Mouse (Mus musculus): Measurements from ENCODE around the gene Tmbim6. TPM values are rescaled to one million over a fixed set of nuclear protein-coding genes. Genes with fewer than 3 reads are reported as not detected.
"Not testable (repeated sequence)": the region's sequence is repeated elsewhere in the genome, so short reads cannot be mapped to it uniquely, and the experiment has no call there.

Gene Tmbim6
- total RNA-seq, 1 experiment from 2014 or later = 340 TPM

GRCm38 (mm10) chr15:99375581-99375980, 17.1 kb upstream of the Tmbim6 start:
- ATAC-seq (replicated peaks; ENCODE audit: insufficient number of reproducible peaks, low FRiP score, low TSS enrichment, poor library complexity, severe bottlenecking) = no peak

GRCm38 (mm10) chr15:99376240-99376639, 16.4 kb upstream of the Tmbim6 start:
- no peak for ATAC-seq (replicated peaks; ENCODE audit: insufficient number of reproducible peaks, low FRiP score, low TSS enrichment, poor library complexity, severe bottlenecking)

GRCm38 (mm10) chr15:99382893-99383292, 9.8 kb upstream of the Tmbim6 start:
- 0 out of 2 replicates have a peak, but pooled peaks have one; percentile 38 for ATAC-seq (replicated peaks; ENCODE audit: insufficient number of reproducible peaks, low FRiP score, low TSS enrichment, poor library complexity, severe bottlenecking)

GRCm38 (mm10) chr15:99384071-99384470, 8.6 kb upstream of the Tmbim6 start:
- ATAC-seq (replicated peaks; ENCODE audit: insufficient number of reproducible peaks, low FRiP score, low TSS enrichment, poor library complexity, severe bottlenecking) = no peak

- ATAC-seq (replicated peaks; ENCODE audit: insufficient number of reproducible peaks, low FRiP score, low TSS enrichment, poor library complexity, severe bottlenecking) = not testable (repeated sequence)
Observed at GRCm38 (mm10) chr15:99386110-99386509, 6.6 kb upstream of the Tmbim6 start.

- ATAC-seq (replicated peaks; ENCODE audit: insufficient number of reproducible peaks, low FRiP score, low TSS enrichment, poor library complexity, severe bottlenecking) = no peak
Observed at GRCm38 (mm10) chr15:99386796-99387195, 5.9 kb upstream of the Tmbim6 start.

GRCm38 (mm10) chr15:99387976-99388375, 4.7 kb upstream of the Tmbim6 start:
- ATAC-seq (replicated peaks; ENCODE audit: insufficient number of reproducible peaks, low FRiP score, low TSS enrichment, poor library complexity, severe bottlenecking) = peak; percentile 68

GRCm38 (mm10) chr15:99390472-99391401, 1.9 kb upstream of the Tmbim6 start:
- no peak for ATAC-seq (replicated peaks; ENCODE audit: insufficient number of reproducible peaks, low FRiP score, low TSS enrichment, poor library complexity, severe bottlenecking)

- ATAC-seq (replicated peaks; ENCODE audit: insufficient number of reproducible peaks, low FRiP score, low TSS enrichment, poor library complexity, severe bottlenecking) = no peak
Observed at GRCm38 (mm10) chr15:99391975-99392374, 707 bp upstream of the Tmbim6 start.

GRCm38 (mm10) chr15:99393386-99394252, 937 bp downstream of the Tmbim6 start:
- peak; percentile 56 for ATAC-seq (replicated peaks; ENCODE audit: insufficient number of reproducible peaks, low FRiP score, low TSS enrichment, poor library complexity, severe bottlenecking)

- no peak for ATAC-seq (replicated peaks; ENCODE audit: insufficient number of reproducible peaks, low FRiP score, low TSS enrichment, poor library complexity, severe bottlenecking)
Observed at GRCm38 (mm10) chr15:99396462-99396861, 3.8 kb downstream of the Tmbim6 start.

- no peak for ATAC-seq (replicated peaks; ENCODE audit: insufficient number of reproducible peaks, low FRiP score, low TSS enrichment, poor library complexity, severe bottlenecking)
Observed at GRCm38 (mm10) chr15:99396875-99397274, 4.2 kb downstream of the Tmbim6 start.

GRCm38 (mm10) chr15:99397622-99398021, 4.9 kb downstream of the Tmbim6 start:
- ATAC-seq (replicated peaks; ENCODE audit: insufficient number of reproducible peaks, low FRiP score, low TSS enrichment, poor library complexity, severe bottlenecking) = no peak

- ATAC-seq (replicated peaks; ENCODE audit: insufficient number of reproducible peaks, low FRiP score, low TSS enrichment, poor library complexity, severe bottlenecking) = no peak
Observed at GRCm38 (mm10) chr15:99399503-99400245, 7.0 kb downstream of the Tmbim6 start.

- no peak for ATAC-seq (replicated peaks; ENCODE audit: insufficient number of reproducible peaks, low FRiP score, low TSS enrichment, poor library complexity, severe bottlenecking)
Observed at GRCm38 (mm10) chr15:99400602-99401001, 7.9 kb downstream of the Tmbim6 start.

GRCm38 (mm10) chr15:99403159-99403889, 10.6 kb downstream of the Tmbim6 start:
- ATAC-seq (replicated peaks; ENCODE audit: insufficient number of reproducible peaks, low FRiP score, low TSS enrichment, poor library complexity, severe bottlenecking) = no peak

- ATAC-seq (replicated peaks; ENCODE audit: insufficient number of reproducible peaks, low FRiP score, low TSS enrichment, poor library complexity, severe bottlenecking) = no peak
Observed at GRCm38 (mm10) chr15:99405150-99405549, 12.5 kb downstream of the Tmbim6 start.

- ATAC-seq (replicated peaks; ENCODE audit: insufficient number of reproducible peaks, low FRiP score, low TSS enrichment, poor library complexity, severe bottlenecking) = 0 out of 2 replicates have a peak, but pooled peaks have one; percentile 5
Observed at GRCm38 (mm10) chr15:99406986-99407570, 14.4 kb downstream of the Tmbim6 start.

All from monocyte, adult 5-6 weeks (primary cell).